Mouse (Mus musculus) spleen, embryonic (tissue): ENCODE data around the gene Pitpnm1.

ENCODE experiments used
- CTCF ChIA-PET: fragments of 350-600 bp; sonication (Branson Sonifier 250); formaldehyde crosslinking; loops from one replicate; lab custom pipeline; 2022; lab: Charles Lee

Pitpnm1 gene

GRCm38 (mm10) chr19:4115144-4115543 lies 15.3 kb downstream of the Pitpnm1 start:
- CTCF ChIA-PET, result interaction anchor here (0.5 kb wide), 1 partner anchor 262 kb away, joined by 5 read pairs; no protein-coding TSS in a partner anchor

GRCm38 (mm10) chr19:4115816-4116215 lies 16.0 kb downstream of the Pitpnm1 start:
- CTCF ChIA-PET, result interaction anchor here (0.6 kb wide), 2 partner anchors 62 to 126 kb away, joined by 5 read pairs; no protein-coding TSS in a partner anchor

- CTCF ChIA-PET, result no interaction called here
Measured at GRCm38 (mm10) chr19:4117006-4117405, 17.2 kb downstream of the Pitpnm1 start.

- CTCF ChIA-PET, result interaction anchor here (0.6 kb wide), 2 partner anchors 190 to 249 kb away, joined by 3 to 8 read pairs; no protein-coding TSS in a partner anchor
Measured at GRCm38 (mm10) chr19:4118350-4118749, 18.6 kb downstream of the Pitpnm1 start.

- CTCF ChIA-PET, result no interaction called here
Measured at GRCm38 (mm10) chr19:4119716-4120487, 20.1 kb downstream of the Pitpnm1 start.

GRCm38 (mm10) chr19:4120496-4120895 lies 20.7 kb downstream of the Pitpnm1 start:
- CTCF ChIA-PET, result no interaction called here

GRCm38 (mm10) chr19:4121097-4121805 lies 21.5 kb downstream of the Pitpnm1 start:
- CTCF ChIA-PET, result interaction anchor here (0.5 to 0.6 kb wide), 2 partner anchors 118 to 1848 kb away, joined by 8 to 16 read pairs; no protein-coding TSS in a partner anchor

GRCm38 (mm10) chr19:4121896-4122295 lies 22.1 kb downstream of the Pitpnm1 start:
- CTCF ChIA-PET, result interaction anchor here (0.5 kb wide), 1 partner anchor 1847 kb away, joined by 16 read pairs; no protein-coding TSS in a partner anchor

- CTCF ChIA-PET, result interaction anchor here (0.7 to 1.5 kb wide), 2 partner anchors 15 to 78 kb away, joined by 3 to 6 read pairs; no protein-coding TSS in a partner anchor
Measured at GRCm38 (mm10) chr19:4122411-4123370, 22.9 kb downstream of the Pitpnm1 start.

- CTCF ChIA-PET, result interaction anchor here (0.6 to 1.6 kb wide), 5 partner anchors 68 to 159 kb away, joined by 3 to 5 read pairs (median 3); partner anchors contain the start of genes AC109138.7, Clcf1 and Rad9a
Measured at GRCm38 (mm10) chr19:4124432-4124831, 24.6 kb downstream of the Pitpnm1 start.

GRCm38 (mm10) chr19:4125268-4125667 lies 25.5 kb downstream of the Pitpnm1 start:
- CTCF ChIA-PET, result interaction anchor here (0.6 to 1.6 kb wide), 6 partner anchors 12 to 158 kb away, joined by 3 to 6 read pairs (median 4); partner anchors contain the start of genes AC109138.7, Clcf1 and Rad9a

- CTCF ChIA-PET, result interaction anchor here (0.9 to 1.6 kb wide), 2 partner anchors 39 to 75 kb away, joined by 3 to 5 read pairs; partner anchors contain the start of gene Rad9a
Measured at GRCm38 (mm10) chr19:4125741-4126696, 26.2 kb downstream of the Pitpnm1 start, which contains the start of gene Aip. TSS of gene Aip (minus strand) at chr19:4125858.

GRCm38 (mm10) chr19:4126759-4127495 lies 27.1 kb downstream of the Pitpnm1 start:
- CTCF ChIA-PET, result interaction anchor here (0.9 kb wide), 1 partner anchor 38 kb away, joined by 3 read pairs; no protein-coding TSS in a partner anchor

- CTCF ChIA-PET, result interaction anchor here (0.6 kb wide), 1 partner anchor 13 kb away, joined by 7 read pairs; no protein-coding TSS in a partner anchor
Measured at GRCm38 (mm10) chr19:4129462-4129861, 29.7 kb downstream of the Pitpnm1 start.

- CTCF ChIA-PET, result interaction anchor here (0.6 to 0.7 kb wide), 2 partner anchors 12 to 255 kb away, joined by 5 to 7 read pairs; no protein-coding TSS in a partner anchor
Measured at GRCm38 (mm10) chr19:4130106-4130505, 30.3 kb downstream of the Pitpnm1 start.

GRCm38 (mm10) chr19:4131075-4131474 lies 31.3 kb downstream of the Pitpnm1 start:
- CTCF ChIA-PET, result interaction anchor here (1.0 kb wide), 1 partner anchor 102 kb away, joined by 3 read pairs; no protein-coding TSS in a partner anchor

- CTCF ChIA-PET, result interaction anchor here (1.0 kb wide), 1 partner anchor 101 kb away, joined by 3 read pairs; no protein-coding TSS in a partner anchor
Measured at GRCm38 (mm10) chr19:4131768-4132167, 32.0 kb downstream of the Pitpnm1 start.

- CTCF ChIA-PET, result interaction anchor here (0.8 kb wide), 1 partner anchor 13 kb away, joined by 3 read pairs; no protein-coding TSS in a partner anchor
Measured at GRCm38 (mm10) chr19:4134354-4134753, 34.6 kb downstream of the Pitpnm1 start.
